Comparison of ENCODE assay signal across 10 mouse cellular contexts in genomic region chr11:98950484-98950883, GRCm38 (mm10). TPM values are rescaled to one million over a fixed set of nuclear protein-coding genes. Genes with fewer than 3 reads are reported as not detected.
DNase-seq lines count a peak whose midpoint lies in the region; ATAC-seq lines count a peak whose summit lies in the region.
"Had no signal": no experiment of that assay in that cellular context is flagged by ENCODE, and none has a peak within 500 bp of the region (broad histone marks: within the 10 kb centered on the region; RNA-seq: fewer than 3 reads in every experiment).

No protein-coding gene starts in this region.

- H3K27me3 ChIP-seq in heart, embryonic 14.5 days (ENCODE audit: control insufficient read depth, insufficient read depth, low read length) = no peaks in the 10 kb centered on the region
- no peaks in the 10 kb centered on the region for H3K27me3 ChIP-seq in lung, embryonic 15.5 days
- H3K27me3 ChIP-seq in hindbrain, embryonic 15.5 days = no peaks in the 10 kb centered on the region
- no peaks in the 10 kb centered on the region for H3K27me3 ChIP-seq in neural tube, embryonic 14.5 days (ENCODE audit: control insufficient read depth, insufficient read depth, low read length)

- no peaks in the 10 kb centered on the region for H3K9me3 ChIP-seq in heart, embryonic 14.5 days (ENCODE audit: control insufficient read depth, low read length)
- no peaks in the 10 kb centered on the region for H3K9me3 ChIP-seq in lung, embryonic 15.5 days
- no peaks in the 10 kb centered on the region for H3K9me3 ChIP-seq in hindbrain, embryonic 15.5 days
- no peaks in the 10 kb centered on the region for H3K9me3 ChIP-seq in neural tube, embryonic 14.5 days (ENCODE audit: control insufficient read depth, low read length)

- intact Hi-C loops in heart, postnatal 14 days (cut with DNase I) = no loop called here

- no peak overlapping the region for H3K4me2 ChIP-seq in heart, embryonic 14.5 days (ENCODE audit: low read length)
- no peak overlapping the region for H3K4me2 ChIP-seq in lung, embryonic 15.5 days
- no peak overlapping the region for H3K4me2 ChIP-seq in hindbrain, embryonic 15.5 days
- no peak overlapping the region for H3K4me2 ChIP-seq in neural tube, embryonic 14.5 days (ENCODE audit: low read depth, low read length)

- DNase-seq in heart, postnatal 14 days = no peak
- DNase-seq in lung, postnatal 25 days (ENCODE audit: low spot score) = no peak
- DNase-seq in layer of hippocampus, adult 9-11 months = no peak

- peak overlapping the region; percentile 66 for H3K9ac ChIP-seq in heart, embryonic 14.5 days (ENCODE audit: low read length)
- H3K9ac ChIP-seq in lung, embryonic 15.5 days = no peak overlapping the region
- no peak overlapping the region for H3K9ac ChIP-seq in hindbrain, embryonic 15.5 days
- no peak overlapping the region for H3K9ac ChIP-seq in neural tube, embryonic 14.5 days (replicated peaks; ENCODE audit: low read depth, low read length)

- WGBS in heart, embryonic 14.5 days = 77% methylated on average over 9 of the region's 9 CpGs
- 80% methylated on average over 9 of the region's 9 CpGs for WGBS in lung, embryonic 15.5 days
- 90% methylated on average over 9 of the region's 9 CpGs for WGBS in hindbrain, embryonic 15.5 days
- 89% methylated on average over 8 of the region's 9 CpGs for WGBS in neural tube, embryonic 14.5 days

- H3K27ac ChIP-seq in heart, embryonic 14.5 days (replicated peaks in 1 of 2; ENCODE audit: control insufficient read depth in 1 of 2, insufficient read depth in 1 of 2, low read depth in 2 of 2, low read length in 2 of 2) = peak overlapping the region; percentile 90 to 93
- peak overlapping the region; percentile 86 for H3K27ac ChIP-seq in lung, embryonic 15.5 days
- peak overlapping the region; percentile 79; the same call in 1 of the 2 replicates for H3K27ac ChIP-seq in hindbrain, embryonic 15.5 days (replicated peaks)
- peak overlapping the region; percentile 66; the same call in 1 of the 2 replicates for H3K27ac ChIP-seq in neural tube, embryonic 14.5 days (ENCODE audit: low read depth, low read length)

- peaks cover 71 to 92% of the 10 kb centered on the region in 2 experiments for H3K4me1 ChIP-seq in heart, embryonic 14.5 days (ENCODE audit: control insufficient read depth in 2 of 2, insufficient read depth in 2 of 2, low read length in 2 of 2)
- H3K4me1 ChIP-seq in lung, embryonic 15.5 days = peaks cover 84% of the 10 kb centered on the region
- H3K4me1 ChIP-seq in hindbrain, embryonic 15.5 days (replicated peaks) = peaks cover 61% of the 10 kb centered on the region
- H3K4me1 ChIP-seq in neural tube, embryonic 14.5 days (ENCODE audit: control insufficient read depth, insufficient read depth, low read length) = peaks cover 33% of the 10 kb centered on the region

- ATAC-seq in heart, embryonic 14.5 days (ENCODE audit: insufficient number of reproducible peaks, insufficient read depth, low FRiP score, low read depth) = no peak
- ATAC-seq in lung, embryonic 15.5 days (ENCODE audit: borderline replicate concordance, extremely low read depth, low FRiP score, low TSS enrichment) = no peak
- no peak for ATAC-seq in hindbrain, embryonic 15.5 days (ENCODE audit: low FRiP score, low read depth)
- no peak for ATAC-seq in neural tube, embryonic 14.5 days (ENCODE audit: low read depth)
- ATAC-seq in cerebellum, adult (ENCODE audit: insufficient number of reproducible peaks, low FRiP score, low TSS enrichment) = no peak
- ATAC-seq: inflammation-experienced regulatory T-cells, adult 6 months had no signal

- peaks cover 24% of the 10 kb centered on the region for H3K36me3 ChIP-seq in heart, embryonic 14.5 days (ENCODE audit: control insufficient read depth, insufficient read depth, low read length)
- peaks cover 6% of the 10 kb centered on the region for H3K36me3 ChIP-seq in lung, embryonic 15.5 days
- H3K36me3 ChIP-seq in hindbrain, embryonic 15.5 days = no peaks in the 10 kb centered on the region
- H3K36me3 ChIP-seq in neural tube, embryonic 14.5 days (ENCODE audit: control insufficient read depth, insufficient read depth, low read length) = no peaks in the 10 kb centered on the region

- no peak overlapping the region for H3K4me3 ChIP-seq in heart, embryonic 14.5 days (ENCODE audit: control insufficient read depth in 1 of 2, insufficient read depth in 1 of 2, low read depth in 1 of 2, low read length in 2 of 2)
- H3K4me3 ChIP-seq in lung, embryonic 15.5 days = no peak overlapping the region
- H3K4me3 ChIP-seq in hindbrain, embryonic 15.5 days = no peak overlapping the region
- H3K4me3 ChIP-seq in neural tube, embryonic 14.5 days (ENCODE audit: low read depth, low read length) = no peak overlapping the region
- H3K4me3 ChIP-seq: myocyte had no signal

RNA-seq across cellular contexts. Expression of gene Rara, which starts 22.9 kb away (rescaled TPM):
- polyA plus RNA-seq in heart, embryonic 14.5 days (2014; fragmentation: Nextera tagmentation; extraction: Ambion mirVana) = 31.4 and 33.4 TPM in 2 replicates
- total RNA-seq in heart, postnatal 14 days (2021) = 10 to 100 TPM; 17.9 to 21.6 TPM
- 36.5 and 38.4 TPM in 2 replicates for polyA plus RNA-seq in lung, embryonic 15.5 days (2015; fragmentation: Nextera tagmentation; extraction: Ambion mirVana)
- 11.4 and 16.8 TPM in 2 replicates for polyA plus RNA-seq in hindbrain, embryonic 15.5 days (2015; fragmentation: Nextera tagmentation; extraction: Ambion mirVana)
- polyA plus RNA-seq in neural tube, embryonic 14.5 days (2014; fragmentation: Nextera tagmentation; extraction: Ambion mirVana) = 22.1 and 22.3 TPM in 2 replicates

RNA-seq across cellular contexts. Expression of gene Gjd3, which starts 32.3 kb away (rescaled TPM):
- 1.00 and 2.3 TPM in 2 replicates for polyA plus RNA-seq in heart, embryonic 14.5 days (2014; fragmentation: Nextera tagmentation; extraction: Ambion mirVana)
- total RNA-seq in heart, postnatal 14 days (2021) = 1 to 10 TPM; 1.5 to 2.0 TPM
- polyA plus RNA-seq in lung, embryonic 15.5 days (2015; fragmentation: Nextera tagmentation; extraction: Ambion mirVana) = 0.20 and 0.61 TPM in 2 replicates
- 1.8 and 3.1 TPM in 2 replicates for polyA plus RNA-seq in hindbrain, embryonic 15.5 days (2015; fragmentation: Nextera tagmentation; extraction: Ambion mirVana)
- polyA plus RNA-seq in neural tube, embryonic 14.5 days (2014; fragmentation: Nextera tagmentation; extraction: Ambion mirVana) = 0.89 and 2.2 TPM in 2 replicates
- polyA plus RNA-seq: inflammation-experienced regulatory T-cells, adult 6 months had no signal

RNA-seq across cellular contexts. Expression of gene Cdc6, which starts 42.9 kb away (rescaled TPM):
- polyA plus RNA-seq in heart, embryonic 14.5 days (2014; fragmentation: Nextera tagmentation; extraction: Ambion mirVana) = 15.6 and 17.5 TPM in 2 replicates
- 1 to 10 TPM in 1 of 2 experiments, under 1 TPM in 1; 0.72 to 2.2 TPM for total RNA-seq in heart, postnatal 14 days (2021)
- 41.3 and 42.5 TPM in 2 replicates for polyA plus RNA-seq in lung, embryonic 15.5 days (2015; fragmentation: Nextera tagmentation; extraction: Ambion mirVana)
- polyA plus RNA-seq in hindbrain, embryonic 15.5 days (2015; fragmentation: Nextera tagmentation; extraction: Ambion mirVana) = 5.5 and 6.0 TPM in 2 replicates
- 2.1 and 2.8 TPM in 2 replicates for polyA plus RNA-seq in neural tube, embryonic 14.5 days (2014; fragmentation: Nextera tagmentation; extraction: Ambion mirVana)
